Mouse (Mus musculus) frontal cortex, postnatal 25 days (tissue): ENCODE measurements around the gene Fam193a.

ENCODE experiments used
- DNase-seq, 2 experiments: peaks; one replicate each; pipeline ENCODE4 v3.0.0; 2022; ENCODE audit warnings: low spot score in 2 of 2

Gene Fam193a

GRCm38 (mm10) chr5:34461294-34461693, 91.6 kb downstream of the Fam193a start:
- DNase-seq = no peak

- DNase-seq = no peak
Measured at GRCm38 (mm10) chr5:34461841-34462240, 92.1 kb downstream of the Fam193a start.

- DNase-seq = no peak
Measured at GRCm38 (mm10) chr5:34466079-34466478, 96.3 kb downstream of the Fam193a start.

- no peak for DNase-seq
Measured at GRCm38 (mm10) chr5:34466648-34467047, 96.9 kb downstream of the Fam193a start.

GRCm38 (mm10) chr5:34468039-34468775, 98.5 kb downstream of the Fam193a start:
- DNase-seq = no peak

GRCm38 (mm10) chr5:34480926-34481325, 111.2 kb downstream of the Fam193a start:
- DNase-seq = no peak

- no peak for DNase-seq
Measured at GRCm38 (mm10) chr5:34485731-34486130, 116.0 kb downstream of the Fam193a start.

- no peak for DNase-seq
Measured at GRCm38 (mm10) chr5:34487320-34488090, 117.8 kb downstream of the Fam193a start.

GRCm38 (mm10) chr5:34488741-34489417, 119.1 kb downstream of the Fam193a start:
- DNase-seq = no peak

- DNase-seq = no peak
Measured at GRCm38 (mm10) chr5:34489418-34489787, 119.7 kb downstream of the Fam193a start.

- no peak for DNase-seq
Measured at GRCm38 (mm10) chr5:34496745-34497144, 127.0 kb downstream of the Fam193a start.

GRCm38 (mm10) chr5:34500886-34501285, 131.2 kb downstream of the Fam193a start:
- no peak for DNase-seq

- DNase-seq = no peak
Measured at GRCm38 (mm10) chr5:34501588-34501987, 131.9 kb downstream of the Fam193a start.

GRCm38 (mm10) chr5:34502411-34502810, 132.7 kb downstream of the Fam193a start:
- no peak for DNase-seq

GRCm38 (mm10) chr5:34502821-34503220, 133.1 kb downstream of the Fam193a start:
- DNase-seq = no peak

GRCm38 (mm10) chr5:34512486-34512885, 142.8 kb downstream of the Fam193a start:
- no peak for DNase-seq

- peak; percentile 67 to 81 for DNase-seq
Measured at GRCm38 (mm10) chr5:34513466-34514217, 143.9 kb downstream of the Fam193a start, which contains the start of gene Tnip2. Tnip2 (minus strand) TSS chr5:34513991.

GRCm38 (mm10) chr5:34514218-34514566, 144.5 kb downstream of the Fam193a start:
- no peak for DNase-seq

GRCm38 (mm10) chr5:34515096-34515495, 145.4 kb downstream of the Fam193a start:
- DNase-seq = no peak

GRCm38 (mm10) chr5:34517913-34518312, 148.2 kb downstream of the Fam193a start:
- DNase-seq = peak; percentile 65 to 67

GRCm38 (mm10) chr5:34519389-34519910, 149.7 kb downstream of the Fam193a start:
- DNase-seq = no peak
